Mouse (Mus musculus) MEL (cell line): ENCODE measurements around the gene Fam19a2.

Experiments used
- CHD1 ChIP-seq: IDR thresholded peaks from 2 replicates; pipeline ENCODE4 v1.6.1; 2012; ENCODE audit warnings: low read depth, mild to moderate bottlenecking, inconsistent platforms, low read length, improper control_type of control experiment
- CTCF ChIP-seq, 3 experiments: IDR thresholded peaks in 2 of 3; conservative IDR thresholded peaks in 1 of 3; 2 replicates each; pipeline ENCODE4 v1.5.1; 2011 to 2012; ENCODE audit warnings: low read length in 3 of 3, low read depth in 2 of 3, mild to moderate bottlenecking in 2 of 3, improper control_type of control experiment in 1 of 3, inconsistent platforms in 1 of 3, mixed read lengths in 1 of 3, moderate library complexity in 1 of 3; ENCODE audit not compliant: control insufficient read depth in 1 of 3, insufficient read depth in 1 of 3, poor library complexity in 1 of 3, severe bottlenecking in 1 of 3
- HCFC1 ChIP-seq: IDR thresholded peaks from 2 replicates; pipeline ENCODE4 v1.6.1; 2012; ENCODE audit warnings: low read depth, mild to moderate bottlenecking, inconsistent platforms, low read length, improper control_type of control experiment, moderate library complexity
- MAX ChIP-seq: IDR thresholded peaks from 2 replicates; pipeline ENCODE4 v1.6.1; 2011; ENCODE audit warnings: low read length, improper control_type of control experiment
- POLR2A ChIP-seq, 2 experiments: IDR thresholded peaks; 2 replicates each; pipeline ENCODE4 v1.6.1; 2011 to 2012; ENCODE audit warnings: low read length in 2 of 2, mild to moderate bottlenecking in 2 of 2, control low read depth in 1 of 2, improper control_type of control experiment in 1 of 2, low read depth in 1 of 2, moderate library complexity in 1 of 2; ENCODE audit not compliant: control insufficient read depth in 1 of 2, insufficient read depth in 1 of 2, poor library complexity in 1 of 2
- POLR2AphosphoS2 ChIP-seq: IDR thresholded peaks from 2 replicates; pipeline ENCODE4 v1.6.1; 2011; ENCODE audit warnings: low read length, improper control_type of control experiment
- RAD21 ChIP-seq: IDR thresholded peaks from 2 replicates; pipeline ENCODE4 v1.6.1; 2011; ENCODE audit warnings: mild to moderate bottlenecking, low read depth, low read length, improper control_type of control experiment
- RCOR1 ChIP-seq: IDR thresholded peaks from 2 replicates; pipeline ENCODE4 v1.6.1; 2012; ENCODE audit warnings: low read depth, mild to moderate bottlenecking, inconsistent platforms, low read length, improper control_type of control experiment
- SIN3A ChIP-seq: IDR thresholded peaks from 2 replicates; pipeline ENCODE4 v1.6.1; 2012; ENCODE audit warnings: low read length, improper control_type of control experiment, inconsistent platforms
- SMC3 ChIP-seq: IDR thresholded peaks from 2 replicates; pipeline ENCODE4 v1.6.1; 2011; ENCODE audit warnings: low read depth, low read length, improper control_type of control experiment
- TCF12 ChIP-seq: IDR thresholded peaks from 2 replicates; pipeline ENCODE4 v1.6.1; 2014; ENCODE audit warnings: low read depth, mild to moderate bottlenecking, inconsistent platforms, low read length, improper control_type of control experiment, moderate library complexity
- UBTF ChIP-seq: IDR thresholded peaks from 2 replicates; pipeline ENCODE4 v1.6.1; 2012; ENCODE audit warnings: low read depth, mild to moderate bottlenecking, inconsistent platforms, low read length, improper control_type of control experiment, moderate library complexity, borderline replicate concordance; ENCODE audit not compliant: insufficient read depth
- ZMIZ1 ChIP-seq: IDR thresholded peaks from 2 replicates; pipeline ENCODE4 v1.6.1; 2012; ENCODE audit warnings: low read depth, mild to moderate bottlenecking, inconsistent platforms, low read length, improper control_type of control experiment, moderate library complexity

GRCm38 (mm10) chr10:123264461-123265191, 830 bp downstream of the Fam19a2 start:
- TF ChIP-seq HCFC1: no peak
- no peak for TF ChIP-seq MAX
- no peak for TF ChIP-seq SIN3A
- TF ChIP-seq ZMIZ1: no peak
- TF ChIP-seq POLR2AphosphoS2: no peak
- no peak for TF ChIP-seq TCF12
- TF ChIP-seq CTCF (IDR thresholded peaks at IDR 0.05 in 2 of 3, conservative IDR thresholded peaks at IDR 0.05 in 1 of 3; ENCODE audit: control insufficient read depth in 1 of 3, insufficient read depth in 1 of 3, low read depth in 2 of 3, low read length in 3 of 3, poor library complexity in 1 of 3, severe bottlenecking in 1 of 3): no peak
- TF ChIP-seq POLR2A (IDR thresholded peaks at IDR 0.05; ENCODE audit: control insufficient read depth in 1 of 2, insufficient read depth in 1 of 2, low read depth in 1 of 2, low read length in 2 of 2, poor library complexity in 1 of 2): no peak
- TF ChIP-seq UBTF: no peak
- no peak for TF ChIP-seq CHD1
- TF ChIP-seq RCOR1: no peak
- TF ChIP-seq SMC3: no peak
- TF ChIP-seq RAD21: no peak
